Mouse (Mus musculus) layer of hippocampus, postnatal 36 days (tissue): ENCODE results near the gene Gm28230. TPM values are rescaled to one million over a fixed set of nuclear protein-coding genes. Genes with fewer than 3 reads are reported as not detected.

Source experiments
- DNase-seq, 2 experiments: peaks; one replicate each; pipeline ENCODE4 v3.0.0; 2022
- total RNA-seq, 2 experiments: library from RNA; stranded (reverse); gene quantifications; 2 replicates each; pipeline ENCODE4 v1.2.3; 2021

The Gm28230 gene
- total RNA-seq, 2 experiments from 2014 or later = not detected

GRCm38 (mm10) chr2:74704393-74704998, 22.0 kb upstream of the Gm28230 start, which contains the start of gene Hoxd8:
TSS of gene Hoxd8 (plus strand) at chr2:74704615.
- DNase-seq = no peak

- no peak for DNase-seq
Observed at GRCm38 (mm10) chr2:74704999-74705466, 21.5 kb upstream of the Gm28230 start.

GRCm38 (mm10) chr2:74705467-74706089, 20.9 kb upstream of the Gm28230 start:
- no peak for DNase-seq

- no peak for DNase-seq
Observed at GRCm38 (mm10) chr2:74706393-74706960, 20.1 kb upstream of the Gm28230 start.

DNA sequence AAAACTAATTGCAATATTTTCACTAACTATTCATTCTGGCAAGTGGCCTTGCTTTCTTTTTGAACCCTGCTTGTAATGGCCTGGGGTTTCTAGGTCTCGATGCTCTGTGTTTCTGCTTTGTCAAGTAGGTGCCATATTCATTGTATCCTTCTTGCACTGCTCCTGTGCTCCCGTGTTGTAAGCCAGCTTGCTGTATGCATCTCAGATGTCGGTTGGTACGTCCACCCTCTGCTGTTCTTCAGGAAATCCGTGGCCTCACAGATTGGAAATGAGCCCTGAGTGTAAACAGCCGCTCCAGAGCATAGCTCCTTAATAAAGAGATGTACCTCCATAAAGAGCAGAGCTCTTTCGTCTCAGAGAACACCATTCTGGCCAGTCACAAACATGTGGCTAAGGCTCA, 18.9 kb upstream of the Gm28230 start:
- DNase-seq = no peak

DNA sequence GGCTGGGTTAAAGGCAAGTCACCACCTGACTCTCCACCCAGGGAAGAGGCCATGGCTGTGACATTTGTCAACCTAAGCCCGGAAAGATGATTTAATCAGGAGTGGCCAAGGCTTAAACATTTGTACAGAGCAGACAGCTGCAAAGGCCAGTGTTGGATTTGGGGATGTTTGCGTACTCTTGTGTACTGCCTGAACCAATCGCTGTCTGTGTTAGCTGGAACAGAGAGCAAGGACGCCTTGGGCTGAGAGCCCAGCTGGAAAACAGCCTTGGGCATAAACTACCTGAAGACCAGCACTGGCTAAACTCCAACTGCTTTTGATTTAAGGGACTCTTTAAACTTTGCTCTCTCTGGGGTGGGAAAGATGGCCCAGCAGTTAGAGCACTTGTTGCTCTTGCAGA, 17.9 kb upstream of the Gm28230 start:
- no peak for DNase-seq

- no peak for DNase-seq
Observed at GRCm38 (mm10) chr2:74709465-74710419, 16.8 kb upstream of the Gm28230 start.

DNA sequence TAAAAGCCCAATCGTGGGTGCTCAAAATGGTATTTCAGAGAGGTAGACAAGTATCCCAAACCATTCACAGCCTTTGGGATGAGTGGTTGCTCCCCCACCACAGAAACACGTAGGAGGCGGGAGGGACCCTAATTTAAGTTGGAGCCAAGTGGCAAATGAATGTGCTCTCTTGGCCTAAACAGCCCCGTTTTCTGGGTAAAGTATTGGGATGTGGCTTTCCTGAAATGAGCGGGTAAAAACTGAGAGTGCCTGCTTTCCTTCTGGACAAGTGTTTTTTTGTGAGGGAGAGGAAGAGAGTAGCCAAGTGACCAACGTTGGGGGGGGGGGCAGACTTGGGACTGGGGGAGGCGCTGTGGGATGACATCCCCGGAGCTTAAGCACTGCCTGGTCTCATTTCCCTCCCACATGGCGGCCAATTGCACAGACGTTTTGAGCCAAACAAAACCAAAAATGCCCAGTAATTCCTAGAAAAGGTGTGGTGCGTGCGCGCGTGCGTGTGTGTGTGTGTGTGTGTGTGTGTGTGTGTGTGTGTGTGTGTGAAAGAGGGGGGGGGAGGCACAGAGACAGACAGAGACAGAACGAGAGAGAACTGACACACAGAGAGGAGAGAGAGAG, 15.5 kb upstream of the Gm28230 start:
- no peak for DNase-seq

- DNase-seq = no peak
Observed at GRCm38 (mm10) chr2:74711721-74712621, 14.6 kb upstream of the Gm28230 start, which contains the start of the genes Hoxd3 and Hoxd4. TSS of gene Hoxd3 (plus strand) at chr2:74711927. TSS of gene Hoxd4 (plus strand) at chr2:74711929.

DNA sequence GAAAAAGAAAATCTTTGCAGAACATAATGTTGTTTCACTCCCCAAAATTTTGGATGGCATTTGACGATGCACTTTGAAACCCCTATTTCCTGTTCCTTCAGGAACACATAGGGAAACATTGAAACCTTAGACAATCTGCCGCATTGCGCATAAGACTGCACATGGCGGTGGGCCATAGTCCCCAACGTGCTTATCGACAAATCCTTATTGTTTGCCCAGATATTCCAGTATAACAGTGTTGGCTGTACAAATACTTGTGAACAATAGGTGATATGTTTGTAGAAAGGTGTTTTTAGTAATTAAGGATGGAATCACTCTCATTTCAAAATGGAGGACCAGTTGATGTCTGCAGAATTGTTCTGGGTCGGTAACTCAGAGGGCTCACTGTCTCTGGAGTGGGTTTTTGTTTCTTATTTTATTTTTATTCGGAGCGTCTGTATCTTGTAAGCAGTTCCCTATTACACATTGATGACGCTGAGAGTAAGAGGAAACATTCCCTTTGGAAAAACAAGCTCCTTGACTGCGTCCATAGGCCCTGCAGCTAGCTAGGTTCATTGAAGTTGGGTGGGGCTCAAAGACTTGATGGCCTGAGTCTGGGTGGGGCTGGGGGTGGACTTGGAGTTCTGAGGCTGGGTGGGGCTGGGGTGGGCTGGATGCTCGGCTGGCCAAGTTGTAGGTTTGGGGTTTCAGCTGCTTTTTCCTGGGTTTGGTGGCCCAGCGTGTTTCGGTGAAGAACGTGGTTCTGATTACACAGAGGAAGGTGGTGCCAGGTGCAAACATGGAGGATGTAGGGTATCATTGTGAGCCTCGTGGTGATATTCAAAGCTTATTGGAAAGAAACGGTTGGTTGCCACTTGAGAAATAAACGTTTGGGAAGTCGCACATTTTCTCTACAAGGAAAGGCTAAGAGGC, 13.0 kb upstream of the Gm28230 start:
- no peak for DNase-seq

DNA sequence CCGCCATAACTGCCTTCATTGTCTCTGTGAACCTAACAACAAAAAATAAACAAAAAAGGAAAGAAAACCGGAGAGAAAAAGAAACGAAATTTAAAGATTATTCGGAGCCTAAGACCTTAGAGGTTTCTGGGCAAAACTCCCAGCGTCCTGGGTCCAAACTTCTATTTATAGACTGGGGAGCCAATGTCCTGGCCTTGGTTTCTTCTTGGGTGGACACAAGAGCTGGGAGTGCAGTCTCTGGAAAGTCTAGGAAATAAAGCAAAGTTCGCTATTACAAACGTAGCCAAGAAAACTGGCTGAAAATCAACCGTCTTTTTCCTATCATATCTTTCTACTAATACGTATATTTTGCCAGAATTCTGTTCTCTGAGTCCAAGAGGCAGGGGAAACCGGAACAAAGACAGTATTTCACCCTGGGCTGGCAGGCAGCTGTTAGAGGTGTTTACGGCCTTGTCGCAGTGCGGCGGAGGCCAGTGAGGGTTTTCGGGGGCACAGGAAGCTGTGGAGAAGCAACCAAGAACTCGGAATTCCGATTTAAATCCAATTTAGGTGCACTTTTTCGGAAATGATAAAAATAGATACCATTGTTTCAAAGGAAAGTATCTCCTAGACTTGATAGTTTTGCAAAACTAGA, 12.3 kb upstream of the Gm28230 start:
- no peak for DNase-seq

GRCm38 (mm10) chr2:74714881-74715280, 11.6 kb upstream of the Gm28230 start:
- DNase-seq = no peak

- peak; percentile 63 to 66 for DNase-seq
Observed at GRCm38 (mm10) chr2:74715504-74716241, 10.9 kb upstream of the Gm28230 start.

GRCm38 (mm10) chr2:74720384-74720783, 6.1 kb upstream of the Gm28230 start:
- DNase-seq = no peak

- no peak for DNase-seq
Observed at GRCm38 (mm10) chr2:74720955-74721491, 5.5 kb upstream of the Gm28230 start.

DNA sequence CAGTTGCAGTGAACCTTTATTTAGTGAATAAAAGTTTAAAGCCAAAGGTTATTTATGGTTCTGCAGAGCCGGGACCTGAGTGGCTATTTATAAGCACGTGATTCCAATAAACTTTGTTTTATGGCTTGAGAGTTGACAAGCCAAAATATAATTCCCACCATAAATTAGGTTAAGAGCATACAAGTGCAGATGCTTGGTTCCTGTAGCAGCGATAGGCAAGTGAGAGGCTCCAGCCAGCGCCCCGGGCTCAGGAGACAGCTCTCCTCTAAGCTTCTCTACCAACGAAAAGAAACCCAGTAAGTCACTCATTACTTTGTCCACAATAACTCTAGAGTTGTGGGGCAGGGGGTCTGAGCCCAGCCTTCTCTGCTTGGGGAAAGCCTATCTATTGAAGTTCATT, 4.6 kb upstream of the Gm28230 start:
- DNase-seq = no peak

- DNase-seq = no peak
Observed at GRCm38 (mm10) chr2:74722949-74723348, 3.6 kb upstream of the Gm28230 start.

- DNase-seq = no peak
Observed at GRCm38 (mm10) chr2:74724244-74725015, 2.1 kb upstream of the Gm28230 start.
